Mouse (Mus musculus) embryo, embryonic 10 days (tissue): ENCODE measurements around the gene Mlh3.
A peak's percentile ranks its signal among the peaks of the same experiment; 100 is the strongest.
"Not testable (repeated sequence)": the region's sequence is repeated elsewhere in the genome, so short reads cannot be mapped to it uniquely, and the experiment has no call there.

Source experiments
- DNase-seq: peaks from one replicate; pipeline ENCODE4 v3.0.0-alpha.2; 2015; ENCODE audit warnings: low spot score

The Mlh3 gene

GRCm38 (mm10) chr12:85270319-85270718 lies at the start of gene Mlh3:
Mlh3 (minus strand) TSS chr12:85270599.
- peak; percentile 92 for DNase-seq

- DNase-seq = no peak
Measured at GRCm38 (mm10) chr12:85308651-85309050, 38.3 kb upstream of the Mlh3 start.

GRCm38 (mm10) chr12:85305247-85305892 lies 35.0 kb upstream of the Mlh3 start:
- DNase-seq = peak; percentile 91

GRCm38 (mm10) chr12:85304725-85305124 lies 34.3 kb upstream of the Mlh3 start:
- no peak for DNase-seq

GRCm38 (mm10) chr12:85303256-85303655 lies 32.9 kb upstream of the Mlh3 start:
- no peak for DNase-seq

- DNase-seq = no peak
Measured at GRCm38 (mm10) chr12:85298835-85299180, 28.4 kb upstream of the Mlh3 start.

GRCm38 (mm10) chr12:85298127-85298834 lies 27.9 kb upstream of the Mlh3 start:
- peak; percentile 68 for DNase-seq

GRCm38 (mm10) chr12:85297345-85297997 lies 27.1 kb upstream of the Mlh3 start:
- no peak for DNase-seq

- no peak for DNase-seq
Measured at GRCm38 (mm10) chr12:85296915-85297314, 26.5 kb upstream of the Mlh3 start.

GRCm38 (mm10) chr12:85295506-85295905 lies 25.1 kb upstream of the Mlh3 start:
- DNase-seq = no peak

- no peak for DNase-seq
Measured at GRCm38 (mm10) chr12:85292906-85293305, 22.5 kb upstream of the Mlh3 start.

GRCm38 (mm10) chr12:85292288-85292687 lies 21.9 kb upstream of the Mlh3 start:
- DNase-seq = no peak

GRCm38 (mm10) chr12:85291541-85291940 lies 21.1 kb upstream of the Mlh3 start:
- DNase-seq = no peak

GRCm38 (mm10) chr12:85290633-85291032 lies 20.2 kb upstream of the Mlh3 start:
- DNase-seq = no peak

GRCm38 (mm10) chr12:85289157-85290000 lies 19.0 kb upstream of the Mlh3 start:
- DNase-seq = no peak

- DNase-seq = peak; percentile 97
Measured at GRCm38 (mm10) chr12:85288486-85289156, 18.2 kb upstream of the Mlh3 start, which contains the start of gene Zc2hc1c. Zc2hc1c (plus strand) TSS chr12:85288591.

- no peak for DNase-seq
Measured at GRCm38 (mm10) chr12:85287809-85288485, 17.5 kb upstream of the Mlh3 start, which contains the start of gene Acyp1. Acyp1 (minus strand) TSS chr12:85288438.

GRCm38 (mm10) chr12:85286941-85287340 lies 16.5 kb upstream of the Mlh3 start:
- DNase-seq = peak; percentile 53

GRCm38 (mm10) chr12:85284996-85285395 lies 14.6 kb upstream of the Mlh3 start:
- no peak for DNase-seq

GRCm38 (mm10) chr12:85284331-85284730 lies 13.9 kb upstream of the Mlh3 start:
- DNase-seq = no peak

- not testable (repeated sequence) for DNase-seq
Measured at GRCm38 (mm10) chr12:85281756-85282155, 11.4 kb upstream of the Mlh3 start.
